Mouse (Mus musculus) erythroblast, embryonic 14.5 days (primary cell): ENCODE measurements around the gene A830031A19Rik. TPM values are rescaled to one million over a fixed set of nuclear protein-coding genes. Genes with fewer than 3 reads are reported as not detected.

Source experiments
- H3K27me3 ChIP-seq: 2 replicates; pipeline ENCODE4 v1.6.1; 2012; ENCODE audit warnings: inconsistent platforms; ENCODE audit not compliant: control insufficient read depth
- H3K36me3 ChIP-seq: 2 replicates; pipeline ENCODE4 v1.6.1; 2012; ENCODE audit warnings: mild to moderate bottlenecking, inconsistent platforms; ENCODE audit not compliant: control insufficient read depth
- H3K4me1 ChIP-seq: 2 replicates; pipeline ENCODE4 v1.6.1; 2012; ENCODE audit warnings: inconsistent platforms; ENCODE audit not compliant: control insufficient read depth
- H3K4me3 ChIP-seq: replicated peaks from 2 replicates; pipeline ENCODE3; 2012; ENCODE audit warnings: moderate library complexity, mild to moderate bottlenecking, inconsistent platforms
- H3K9me3 ChIP-seq: 2 replicates; pipeline ENCODE4 v1.6.1; 2012; ENCODE audit warnings: low read length, inconsistent platforms, mixed read lengths; ENCODE audit not compliant: control insufficient read depth
- GATA1 ChIP-seq: IDR thresholded peaks from 2 replicates; pipeline ENCODE4 v1.6.1; 2012; ENCODE audit warnings: low read length, inconsistent platforms, mixed read lengths
- TAL1 ChIP-seq: IDR thresholded peaks from 3 replicates; pipeline ENCODE4 v1.6.1; 2012; ENCODE audit warnings: low read length, inconsistent platforms, mixed read lengths
- polyA plus RNA-seq: library from polyadenylated mRNA; stranded (reverse); fragments of >175 nt; gene quantifications from 2 replicates; pipeline ENCODE4 v1.2.3, GENCODE M21; 2012

A830031A19Rik gene
- polyA plus RNA-seq, 1 experiment, result not detected

- H3K36me3 ChIP-seq, result no peaks in the 10 kb centered on the region
- TF ChIP-seq TAL1 (no peak), GATA1 (no peak)
- H3K27me3 ChIP-seq, result no peaks in the 10 kb centered on the region
- no peak overlapping the region for H3K4me3 ChIP-seq
- H3K9me3 ChIP-seq, result no peaks in the 10 kb centered on the region
- no peaks in the 10 kb centered on the region for H3K4me1 ChIP-seq
Measured at GRCm38 (mm10) chr11:24008976-24009375, 65.9 kb downstream of the A830031A19Rik start.

GRCm38 (mm10) chr11:24008244-24008643 is 66.6 kb downstream of the A830031A19Rik start:
- Histone ChIP-seq H3K27me3 (no peaks in the 10 kb centered on the region), H3K36me3 (no peaks in the 10 kb centered on the region), H3K4me1 (no peaks in the 10 kb centered on the region), H3K9me3 (no peaks in the 10 kb centered on the region), H3K4me3 (no peak overlapping the region)
- no peak for TF ChIP-seq TAL1
- TF ChIP-seq GATA1, result no peak

- Histone ChIP-seq H3K36me3 (no peaks in the 10 kb centered on the region), H3K4me3 (no peak overlapping the region), H3K4me1 (no peaks in the 10 kb centered on the region), H3K27me3 (no peaks in the 10 kb centered on the region), H3K9me3 (no peaks in the 10 kb centered on the region)
- TF ChIP-seq GATA1 (no peak), TAL1 (no peak)
Measured at GRCm38 (mm10) chr11:24005445-24006156, 69.3 kb downstream of the A830031A19Rik start.

GRCm38 (mm10) chr11:24000675-24001074 is 74.2 kb downstream of the A830031A19Rik start:
- H3K4me1 ChIP-seq, result no peaks in the 10 kb centered on the region
- H3K9me3 ChIP-seq, result no peaks in the 10 kb centered on the region
- TF ChIP-seq GATA1 (no peak), TAL1 (no peak)
- no peaks in the 10 kb centered on the region for H3K27me3 ChIP-seq
- no peak overlapping the region for H3K4me3 ChIP-seq
- no peaks in the 10 kb centered on the region for H3K36me3 ChIP-seq

Other genes starting within 250 kb of the A830031A19Rik start
- gene Papolg, start 179.8 kb downstream of the A830031A19Rik start, polyA plus RNA-seq, result 0.04 and 0.06 TPM in 2 replicates
- gene Bcl11a, start 3.0 kb upstream of the A830031A19Rik start, polyA plus RNA-seq, result 4.5 and 4.9 TPM in 2 replicates